Mouse (Mus musculus) CH12.LX (cell line): ENCODE data around the gene Esam. TPM values are rescaled to one million over a fixed set of nuclear protein-coding genes. Genes with fewer than 3 reads are reported as not detected.

Source experiments
- DNase-seq: peaks from one replicate; pipeline ENCODE4 v3.0.0-alpha.2; 2013; ENCODE audit errors: extremely low read depth
- H3K27ac ChIP-seq: 2 replicates; pipeline ENCODE4 v1.5.1; 2012; ENCODE audit warnings: low read depth, mild to moderate bottlenecking, control low read depth, moderate library complexity; ENCODE audit not compliant: insufficient read depth
- H3K27me3 ChIP-seq: replicated peaks from 2 replicates; pipeline ENCODE3; 2012; ENCODE audit warnings: inconsistent platforms
- H3K36me3 ChIP-seq, 2 experiments: replicated peaks in 1 of 2; 2 replicates each; pipeline versions ENCODE3 to v1.6.1; 2012; ENCODE audit warnings: inconsistent platforms in 1 of 2, low read length in 1 of 2, mild to moderate bottlenecking in 1 of 2, mixed read lengths in 1 of 2, moderate library complexity in 1 of 2; ENCODE audit not compliant: control insufficient read depth in 1 of 2, insufficient read depth in 1 of 2
- H3K4me1 ChIP-seq, 2 experiments: 2 replicates each; pipeline ENCODE4 v1.6.1; 2012; ENCODE audit warnings: inconsistent platforms in 1 of 2, moderate library complexity in 1 of 2; ENCODE audit not compliant: insufficient read depth in 2 of 2, control insufficient read depth in 1 of 2
- H3K4me2 ChIP-seq: 2 replicates; pipeline ENCODE4 v1.6.1; 2012; ENCODE audit warnings: low read depth, mild to moderate bottlenecking, control low read depth; ENCODE audit not compliant: poor library complexity, insufficient read depth, severe bottlenecking
- H3K4me3 ChIP-seq, 3 experiments: fragments of 150-350 bp in 1 of 3; sonication (generic) in 1 of 3; replicated peaks in 1 of 3; 2 replicates each; pipeline versions ENCODE3 to v1.5.1; 2011 to 2012; ENCODE audit warnings: low read depth in 2 of 3, low read length in 2 of 3, mild to moderate bottlenecking in 2 of 3, moderate library complexity in 2 of 3, control low read depth in 1 of 3, improper control_type of control experiment in 1 of 3, inconsistent platforms in 1 of 3, mixed read lengths in 1 of 3; ENCODE audit not compliant: poor library complexity in 1 of 3
- H3K79me2 ChIP-seq: replicated peaks from 2 replicates; pipeline ENCODE4 v1.6.1; 2012; ENCODE audit warnings: mild to moderate bottlenecking, moderate library complexity; ENCODE audit not compliant: control insufficient read depth, poor library complexity, insufficient read depth, severe bottlenecking; ENCODE audit errors: extremely low read depth
- H3K9ac ChIP-seq: 2 replicates; pipeline ENCODE4 v1.6.1; 2012; ENCODE audit warnings: low read depth, mild to moderate bottlenecking, control low read depth, moderate library complexity; ENCODE audit not compliant: insufficient read depth
- H3K9me3 ChIP-seq: replicated peaks from 2 replicates; pipeline ENCODE3; 2012; ENCODE audit warnings: low read length, inconsistent platforms, mixed read lengths
- CHD1 ChIP-seq: IDR thresholded peaks from 2 replicates; pipeline ENCODE4 v1.6.1; 2012; ENCODE audit warnings: low read depth, low read length, improper control_type of control experiment, inconsistent platforms
- CTCF ChIP-seq, 2 experiments: IDR thresholded peaks in 1 of 2; conservative IDR thresholded peaks in 1 of 2; 2 replicates each; pipeline ENCODE4 v1.5.1; 2011 to 2012; ENCODE audit warnings: low read depth in 2 of 2, low read length in 2 of 2, improper control_type of control experiment in 1 of 2, inconsistent platforms in 1 of 2, mild to moderate bottlenecking in 1 of 2, moderate library complexity in 1 of 2
- E2F4 ChIP-seq: IDR thresholded peaks from 2 replicates; pipeline ENCODE4 v1.6.1; 2011; ENCODE audit warnings: low read depth, low read length, improper control_type of control experiment; ENCODE audit not compliant: insufficient replicate concordance
- ELF1 ChIP-seq: IDR thresholded peaks from 2 replicates; pipeline ENCODE4 v1.6.1; 2014; ENCODE audit warnings: low read depth, mild to moderate bottlenecking, inconsistent platforms, low read length, improper control_type of control experiment
- ETS1 ChIP-seq: conservative IDR thresholded peaks from 2 replicates; pipeline ENCODE4 v1.6.1; 2012; ENCODE audit warnings: low read depth, mild to moderate bottlenecking, inconsistent platforms, low read length, improper control_type of control experiment, moderate library complexity
- GABPA ChIP-seq: IDR thresholded peaks from 2 replicates; pipeline ENCODE4 v1.6.1; 2012; ENCODE audit warnings: low read depth, low read length, improper control_type of control experiment, inconsistent platforms; ENCODE audit not compliant: insufficient replicate concordance
- JUN ChIP-seq: IDR thresholded peaks from 2 replicates; pipeline ENCODE4 v1.6.1; 2011; ENCODE audit warnings: low read depth, mild to moderate bottlenecking, low read length, improper control_type of control experiment, moderate library complexity; ENCODE audit not compliant: insufficient read depth
- JUND ChIP-seq: conservative IDR thresholded peaks from 2 replicates; pipeline ENCODE4 v1.6.1; 2011; ENCODE audit warnings: low read depth, low read length, improper control_type of control experiment
- KAT2A ChIP-seq: IDR thresholded peaks from 2 replicates; pipeline ENCODE4 v1.6.1; 2012; ENCODE audit warnings: low read length, improper control_type of control experiment, inconsistent platforms; ENCODE audit not compliant: insufficient replicate concordance
- MAFK ChIP-seq: IDR thresholded peaks from 2 replicates; pipeline ENCODE4 v1.6.1; 2011; ENCODE audit warnings: low read length, improper control_type of control experiment; ENCODE audit not compliant: insufficient replicate concordance
- MAZ ChIP-seq: IDR thresholded peaks from 2 replicates; pipeline ENCODE4 v1.6.1; 2012; ENCODE audit warnings: low read depth, mild to moderate bottlenecking, inconsistent platforms, low read length, improper control_type of control experiment, moderate library complexity
- MEF2A ChIP-seq: IDR thresholded peaks from 2 replicates; pipeline ENCODE4 v1.6.1; 2014; ENCODE audit warnings: low read depth, mild to moderate bottlenecking, inconsistent platforms, low read length, improper control_type of control experiment, borderline replicate concordance
- MXI1 ChIP-seq: IDR thresholded peaks from 2 replicates; pipeline ENCODE4 v1.6.1; 2011; ENCODE audit warnings: mild to moderate bottlenecking, low read depth, low read length, improper control_type of control experiment
- NELFE ChIP-seq: IDR thresholded peaks from 2 replicates; pipeline ENCODE4 v1.6.1; 2011; ENCODE audit warnings: low read depth, low read length, improper control_type of control experiment
- NRF1 ChIP-seq: IDR thresholded peaks from 2 replicates; pipeline ENCODE4 v1.6.1; 2014; ENCODE audit warnings: low read depth, mild to moderate bottlenecking, inconsistent platforms, low read length, improper control_type of control experiment, moderate library complexity
- POLR2A ChIP-seq: IDR thresholded peaks from 2 replicates; pipeline ENCODE4 v1.6.1; 2011; ENCODE audit warnings: low read depth, mild to moderate bottlenecking, improper control_type of control experiment, low read length
- POLR2AphosphoS2 ChIP-seq: IDR thresholded peaks from 2 replicates; pipeline ENCODE4 v1.6.1; 2011; ENCODE audit warnings: low read depth, low read length, improper control_type of control experiment
- SMC3 ChIP-seq: IDR thresholded peaks from 2 replicates; pipeline ENCODE4 v1.6.1; 2011; ENCODE audit warnings: low read depth, low read length, improper control_type of control experiment
- TCF12 ChIP-seq: IDR thresholded peaks from 2 replicates; pipeline ENCODE4 v1.6.1; 2014; ENCODE audit warnings: low read depth, mild to moderate bottlenecking, inconsistent platforms, low read length, improper control_type of control experiment
- ZKSCAN1 ChIP-seq: IDR thresholded peaks from 2 replicates; pipeline ENCODE4 v1.6.1; 2012; ENCODE audit warnings: low read depth, inconsistent platforms, low read length, improper control_type of control experiment, borderline replicate concordance
- ZMIZ1 ChIP-seq: IDR thresholded peaks from 2 replicates; pipeline ENCODE4 v1.6.1; 2012; ENCODE audit warnings: low read depth, mild to moderate bottlenecking, inconsistent platforms, low read length, improper control_type of control experiment
- ZNF384 ChIP-seq: IDR thresholded peaks from 2 replicates; pipeline ENCODE4 v1.6.1; 2012; ENCODE audit warnings: low read depth, low read length, improper control_type of control experiment, inconsistent platforms
- dilution Hi-C: fragments of 300-500 bp; cut with MboI; formaldehyde crosslinking; loops from 2 replicates; pipeline ENCODE4 v1.14.3; 2020; ENCODE audit warnings: low sequenced_read_pairs; ENCODE audit not compliant: extremely low pct_unique_long_range_greater_than_20kb, extremely low pct_ligation_motif_present
- in situ Hi-C: fragments of 300-500 bp; cut with MboI; formaldehyde crosslinking; loops from 3 replicates; pipeline ENCODE4 v1.14.3; 2019; ENCODE audit warnings: low sequenced_read_pairs, low pct_ligation_motif_present, low pct_unique_long_range_greater_than_20kb, mixed read lengths
- polyA plus RNA-seq: library from polyadenylated mRNA; unstranded; fragments of >175 nt; gene quantifications from 2 replicates; pipeline ENCODE4 v1.2.1, GENCODE M21; 2012; ENCODE audit warnings: low read depth; ENCODE audit not compliant: insufficient read length
- total RNA-seq, 2 experiments: library from RNA; depleted of rRNA; stranded (reverse); fragments of 300-350 nt in 1 of 2; fragments of >200 nt in 1 of 2; gene quantifications; 2 replicates each; pipeline ENCODE4 v1.2.3; 2012 to 2014

The Esam gene
- total and polyA plus RNA-seq, 3 experiments: 0.21 to 0.42 (median 0.37) TPM

DNA sequence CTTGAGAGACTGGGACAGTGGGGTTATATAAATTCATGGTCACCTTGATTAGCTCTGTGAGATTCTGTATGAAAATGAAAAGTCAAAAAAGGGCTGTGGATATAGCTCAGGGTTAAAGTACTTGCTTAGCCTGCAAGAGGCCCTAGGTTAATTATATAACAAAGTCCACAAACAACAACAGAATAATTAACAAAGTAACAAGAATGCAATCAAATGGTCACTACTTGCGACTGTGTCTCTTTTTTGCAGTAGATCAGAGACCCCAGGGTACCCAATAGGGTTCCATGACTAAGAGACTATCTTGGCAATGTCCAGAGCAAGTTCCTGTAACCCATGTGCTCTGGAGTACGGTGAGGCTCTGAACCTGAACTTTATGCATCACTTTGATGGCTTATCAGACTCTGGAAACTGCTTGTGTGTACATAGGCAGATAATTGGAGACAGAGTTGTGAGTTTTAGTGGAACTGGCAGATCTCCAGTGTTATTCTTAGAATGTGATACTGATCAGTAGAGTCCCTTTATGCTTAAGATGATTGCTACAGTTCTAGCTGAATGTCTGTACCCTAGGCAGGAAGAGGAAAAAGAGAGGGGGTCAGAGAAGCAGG, 41.5 kb downstream of the Esam start:
- H3K9me3 ChIP-seq: no peaks in the 10 kb centered on the region
- in situ Hi-C loops (no loop called here), dilution Hi-C loops (no loop called here)
- H3K79me2 ChIP-seq: no peaks in the 10 kb centered on the region
- peaks cover 0 to 12% of the 10 kb centered on the region in 2 experiments; a peak in 2 of 4 replicates for H3K4me1 ChIP-seq
- no peak overlapping the region for H3K4me2 ChIP-seq
- H3K36me3 ChIP-seq: no peaks in the 10 kb centered on the region
- H3K4me3 ChIP-seq: no peak overlapping the region
- H3K27me3 ChIP-seq: no peaks in the 10 kb centered on the region
- DNase-seq: no peak
- TF ChIP-seq TCF12: no peak
- no peak for TF ChIP-seq JUN
- no peak for TF ChIP-seq KAT2A
- TF ChIP-seq MEF2A: no peak
- TF ChIP-seq GABPA: no peak
- TF ChIP-seq ZKSCAN1: no peak
- TF ChIP-seq NELFE: no peak
- TF ChIP-seq NRF1: no peak
- TF ChIP-seq ETS1: no peak
- no peak for TF ChIP-seq CHD1
- no peak overlapping the region for H3K27ac ChIP-seq
- H3K9ac ChIP-seq: no peak overlapping the region

DNA sequence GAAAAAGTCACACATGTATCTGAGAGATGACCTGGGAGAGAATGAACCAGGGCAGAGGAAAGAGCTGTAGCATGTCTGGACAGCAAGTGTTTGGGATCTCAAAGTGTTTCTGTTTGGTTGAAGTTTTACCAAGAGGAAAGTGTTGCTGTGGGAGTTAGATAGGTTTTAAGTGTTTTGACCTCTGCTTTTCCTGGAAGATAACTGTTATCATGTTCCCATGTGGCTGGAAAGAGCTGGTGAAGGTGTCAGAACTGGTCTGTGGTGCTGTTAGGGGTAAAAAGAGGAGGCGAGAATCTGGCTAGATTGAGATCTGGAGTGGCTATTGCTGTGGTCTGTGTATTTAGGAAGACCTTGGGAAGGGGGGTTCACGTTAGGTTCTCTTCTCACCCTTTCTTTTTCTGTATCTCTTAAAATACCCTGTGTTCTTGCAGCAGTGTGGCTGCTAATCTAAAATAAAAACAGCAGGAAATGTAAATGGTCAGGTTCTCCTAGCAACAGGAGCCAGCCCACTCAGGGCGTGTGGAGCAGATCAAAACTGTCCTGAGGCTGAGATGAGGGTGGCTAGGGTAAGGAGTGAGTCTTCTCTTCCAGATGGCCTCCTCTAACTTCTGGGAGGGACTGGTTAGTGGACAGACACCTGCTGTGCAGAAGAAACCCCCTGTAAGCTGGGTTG, 44.5 kb downstream of the Esam start:
- no peak for DNase-seq
- H3K79me2 ChIP-seq: no peaks in the 10 kb centered on the region
- in situ Hi-C loops: no loop called here
- H3K9ac ChIP-seq: no peak overlapping the region
- no peaks in the 10 kb centered on the region for H3K36me3 ChIP-seq
- peaks cover 4 to 20% of the 10 kb centered on the region in 2 experiments; a peak in 3 of 4 replicates for H3K4me1 ChIP-seq
- H3K27ac ChIP-seq: no peak overlapping the region
- H3K4me3 ChIP-seq: no peak overlapping the region
- H3K9me3 ChIP-seq: no peaks in the 10 kb centered on the region
- no peaks in the 10 kb centered on the region for H3K27me3 ChIP-seq
- H3K4me2 ChIP-seq: no peak overlapping the region
- no peak for TF ChIP-seq MXI1
- TF ChIP-seq JUN: no peak
- no peak for TF ChIP-seq ZNF384
- TF ChIP-seq ELF1: no peak
- TF ChIP-seq ZKSCAN1: no peak
- TF ChIP-seq MAZ: no peak
- TF ChIP-seq ZMIZ1: no peak
- TF ChIP-seq GABPA: no peak
- no peak for TF ChIP-seq CHD1
- TF ChIP-seq POLR2AphosphoS2: no peak
- no peak for TF ChIP-seq CTCF (conservative IDR thresholded peaks at IDR 0.05 in 1 of 2, IDR thresholded peaks at IDR 0.05 in 1 of 2; ENCODE audit: low read depth in 2 of 2, low read length in 2 of 2)
- TF ChIP-seq KAT2A: no peak
- TF ChIP-seq NELFE: no peak
- TF ChIP-seq NRF1: no peak
- no peak for TF ChIP-seq E2F4
- TF ChIP-seq POLR2A: no peak
- TF ChIP-seq MAFK: no peak
- TF ChIP-seq JUND: no peak
- no peak for TF ChIP-seq SMC3
- dilution Hi-C loops: no loop called here
